Mouse (Mus musculus) limb, embryonic 10.5 days (tissue): ENCODE results near the gene Slc4a5. TPM values are rescaled to one million over a fixed set of nuclear protein-coding genes. Genes with fewer than 3 reads are reported as not detected.

Source experiments
- DNase-seq: peaks from one replicate; pipeline ENCODE4 v3.0.0-alpha.2; 2017; ENCODE audit warnings: low spot score
- H3K27ac ChIP-seq: fragments of 300-500 bp; sonication (generic); 2 replicates; pipeline ENCODE4 v1.5.1; 2016; ENCODE audit warnings: mild to moderate bottlenecking
- H3K27me3 ChIP-seq: fragments of 300-500 bp; sonication (generic); 2 replicates; pipeline ENCODE4 v1.6.1; 2016; ENCODE audit warnings: low read depth, mild to moderate bottlenecking; ENCODE audit not compliant: poor library complexity, severe bottlenecking
- H3K36me3 ChIP-seq: fragments of 300-500 bp; sonication (generic); 2 replicates; pipeline ENCODE4 v1.6.1; 2016; ENCODE audit warnings: mild to moderate bottlenecking, moderate library complexity
- H3K4me1 ChIP-seq: fragments of 300-500 bp; sonication (generic); 2 replicates; pipeline ENCODE4 v1.6.1; 2016
- H3K4me3 ChIP-seq: fragments of 300-500 bp; sonication (generic); 2 replicates; pipeline ENCODE4 v1.5.1; 2016; ENCODE audit warnings: mild to moderate bottlenecking, moderate library complexity
- H3K9me3 ChIP-seq: fragments of 300-500 bp; sonication (generic); replicated peaks from 2 replicates; pipeline ENCODE4 v1.6.1; 2016; ENCODE audit warnings: mild to moderate bottlenecking
- WGBS: fragments of 180-500 bp; shearing (Covaris S2); methylation state at CpG from one replicate; pipeline ENCODE4 v1.1.7; 2016; 5-methylcytosine and 5-hydroxymethylcytosine counted together
- polyA plus RNA-seq: library from polyadenylated mRNA; unstranded; fragments of >200 nt; fragmentation: Nextera tagmentation; extraction: Ambion mirVana; gene quantifications from 2 replicates; pipeline ENCODE4 v1.2.1, GENCODE M21; 2016

The Slc4a5 gene
- polyA plus RNA-seq, 1 experiment from 2014 or later: 0.25 TPM

DNA sequence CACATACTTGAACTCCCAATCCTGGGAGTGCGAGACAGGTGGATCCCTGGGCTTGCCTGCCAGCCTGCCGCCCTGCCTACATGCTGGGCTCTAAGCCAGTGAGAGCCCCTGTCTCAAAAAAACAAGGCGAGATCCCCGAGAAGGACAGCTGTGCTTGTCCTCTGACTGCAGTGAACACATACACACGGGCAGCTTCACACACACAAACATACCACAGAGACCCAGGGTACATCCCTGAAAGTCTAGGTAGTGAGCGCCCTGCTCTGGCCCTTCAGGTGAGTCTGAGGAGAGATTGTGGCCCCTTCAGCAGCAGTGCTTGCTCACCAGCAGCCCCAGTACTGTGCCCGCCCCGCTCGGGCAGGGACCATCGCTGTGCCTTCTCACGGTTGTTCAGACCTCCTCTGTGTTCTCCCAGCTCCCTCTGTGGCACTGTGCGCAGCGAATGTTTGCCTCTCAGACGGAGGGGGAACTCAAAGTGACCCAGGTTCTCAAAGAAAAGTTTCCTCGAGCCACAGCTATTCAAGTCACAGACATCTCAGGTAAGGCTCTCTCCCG, 131.3 kb downstream of the Slc4a5 start:
- DNase-seq: no peak
- WGBS: 91% methylated on average over 16 of the region's 16 CpGs
- Histone ChIP-seq H3K27me3 (no peaks in the 10 kb centered on the region), H3K4me1 (peaks cover 25% of the 10 kb centered on the region), H3K9me3 (no peaks in the 10 kb centered on the region), H3K4me3 (no peak overlapping the region), H3K27ac (peak overlapping the region; percentile 36; the same call in 1 of the 2 replicates), H3K36me3 (peaks cover 51% of the 10 kb centered on the region)

DNA sequence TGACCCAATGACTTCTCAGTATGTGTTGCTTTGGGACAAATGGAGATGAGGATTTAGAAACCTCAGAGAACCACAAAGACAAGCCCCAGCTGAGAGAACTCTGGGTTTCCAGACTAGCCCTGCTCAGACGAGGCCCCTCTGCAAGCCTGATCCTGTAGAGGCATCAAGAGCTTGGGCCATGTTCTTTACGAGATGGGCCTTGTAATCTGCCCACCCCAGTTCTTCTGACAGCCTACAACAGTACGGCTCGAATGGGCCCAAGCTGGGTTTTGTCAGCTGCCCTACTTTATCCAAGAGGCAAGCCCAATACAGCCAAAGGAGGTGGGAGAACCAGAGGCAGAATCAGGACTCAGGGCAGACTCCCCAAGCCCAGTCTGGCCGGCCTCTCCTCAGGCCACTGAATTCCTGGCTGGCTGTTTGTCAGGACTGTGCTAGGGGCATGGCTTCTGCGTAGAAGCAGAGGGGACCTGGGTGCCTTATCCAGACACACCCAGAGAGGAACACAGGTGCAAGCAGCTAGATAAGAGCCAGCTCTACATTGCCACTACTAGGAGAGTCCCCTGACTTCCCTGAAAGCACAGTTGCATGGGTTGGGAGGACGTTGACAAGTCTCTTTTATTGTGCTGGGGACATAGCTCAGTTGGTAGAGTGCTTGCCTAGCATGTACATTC, 132.0 kb downstream of the Slc4a5 start:
- Histone ChIP-seq H3K4me3 (no peak overlapping the region), H3K4me1 (peaks cover 25% of the 10 kb centered on the region), H3K36me3 (peaks cover 57% of the 10 kb centered on the region), H3K27me3 (no peaks in the 10 kb centered on the region), H3K27ac (peak overlapping the region; percentile 36; the same call in 1 of the 2 replicates), H3K9me3 (no peaks in the 10 kb centered on the region)
- WGBS: 84% methylated on average over 7 of the region's 7 CpGs
- DNase-seq: no peak

DNA sequence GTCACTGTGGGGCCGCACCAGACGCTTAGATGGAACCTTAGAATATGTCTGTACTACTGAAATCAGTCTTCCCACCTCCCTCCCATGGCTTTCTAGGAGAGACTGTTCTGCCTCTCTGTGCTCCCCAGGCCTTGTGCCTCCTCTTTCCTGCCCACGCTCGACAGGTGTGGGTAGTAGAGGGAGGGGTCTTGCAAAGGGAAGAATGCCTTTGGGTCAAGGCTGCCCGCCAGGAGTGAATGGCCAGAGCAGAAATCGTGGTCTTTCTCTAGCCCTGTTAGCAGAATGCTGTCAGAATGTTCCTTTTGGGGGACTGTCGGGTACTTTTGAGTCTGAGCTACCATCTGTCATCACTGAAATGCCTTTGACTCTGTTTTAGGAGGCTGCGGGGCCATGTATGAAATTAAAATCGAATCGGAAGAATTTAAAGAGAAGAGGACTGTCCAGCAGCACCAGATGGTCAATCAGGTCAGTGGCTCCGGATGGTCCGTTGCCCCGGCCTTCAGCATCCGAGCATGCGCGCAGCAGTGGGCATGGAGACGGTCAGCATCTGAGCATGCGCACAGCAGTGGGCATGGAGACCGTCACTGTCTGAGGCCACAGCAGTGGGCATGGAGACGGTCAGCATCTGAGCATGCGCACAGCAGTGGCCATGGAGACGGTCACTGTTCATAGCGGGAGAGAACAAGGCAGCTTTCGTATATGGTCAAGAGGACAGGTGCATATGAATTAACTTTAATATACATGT, 133.2 kb downstream of the Slc4a5 start:
- no peaks in the 10 kb centered on the region for H3K9me3 ChIP-seq
- H3K4me1 ChIP-seq: peaks cover 25% of the 10 kb centered on the region
- WGBS: 95% methylated on average over 24 of the region's 24 CpGs
- no peak overlapping the region for H3K27ac ChIP-seq
- H3K4me3 ChIP-seq: no peak overlapping the region
- DNase-seq: no peak
- no peaks in the 10 kb centered on the region for H3K27me3 ChIP-seq
- H3K36me3 ChIP-seq: peaks cover 65% of the 10 kb centered on the region

Other genes with a start within 250 kb of the Slc4a5 start
- gene Dok1, start 186.4 kb upstream of the Slc4a5 start, polyA plus RNA-seq: 9.8 and 14.9 TPM in 2 replicates
- 6.3 and 12.8 TPM in 2 replicates for gene Loxl3, start 185.7 kb upstream of the Slc4a5 start, polyA plus RNA-seq
- 167 and 169 TPM in 2 replicates for gene Aup1, start 165.3 kb upstream of the Slc4a5 start, polyA plus RNA-seq
- 76.2 and 82.6 TPM in 2 replicates for gene Htra2, start 164.6 kb upstream of the Slc4a5 start, polyA plus RNA-seq
- 1.4 and 1.5 TPM in 2 replicates for gene Dqx1, start 162.0 kb upstream of the Slc4a5 start, polyA plus RNA-seq
- gene Tlx2, start 149.5 kb upstream of the Slc4a5 start, polyA plus RNA-seq: 0.16 TPM in 1 of 2 replicates, not detected in the other
- gene Pcgf1, start 142.0 kb upstream of the Slc4a5 start, polyA plus RNA-seq: 46.5 and 46.9 TPM in 2 replicates
- gene Lbx2, start 133.5 kb upstream of the Slc4a5 start, polyA plus RNA-seq: 0.82 and 1.5 TPM in 2 replicates
- 1.7 and 3.8 TPM in 2 replicates for gene Ccdc142, start 118.2 kb upstream of the Slc4a5 start, polyA plus RNA-seq
- gene Gm42688, start 118.2 kb upstream of the Slc4a5 start, polyA plus RNA-seq: 2.1 and 2.8 TPM in 2 replicates
- gene Mrpl53, start 110.8 kb upstream of the Slc4a5 start, polyA plus RNA-seq: 150 and 163 TPM in 2 replicates
- 45.3 and 53.8 TPM in 2 replicates for gene Mogs, start 104.3 kb upstream of the Slc4a5 start, polyA plus RNA-seq
- gene Wbp1, start 98.3 kb upstream of the Slc4a5 start, polyA plus RNA-seq: 136 and 188 TPM in 2 replicates
- gene Ino80b, start 94.4 kb upstream of the Slc4a5 start, polyA plus RNA-seq: 17.4 and 17.8 TPM in 2 replicates
- gene Rtkn, start 84.4 kb upstream of the Slc4a5 start, polyA plus RNA-seq: 34.2 and 51.8 TPM in 2 replicates
- 10.9 and 13.7 TPM in 2 replicates for gene Wdr54, start 63.4 kb upstream of the Slc4a5 start, polyA plus RNA-seq
- gene 1700003E16Rik, start 63.4 kb upstream of the Slc4a5 start, polyA plus RNA-seq: 0.80 and 1.6 TPM in 2 replicates
- 96.4 and 108 TPM in 2 replicates for gene Dctn1, start 53.9 kb upstream of the Slc4a5 start, polyA plus RNA-seq
- gene Mthfd2, start 106.1 kb downstream of the Slc4a5 start, polyA plus RNA-seq: 64.9 and 94.0 TPM in 2 replicates
- 54.1 and 63.3 TPM in 2 replicates for gene Mob1a, start 106.2 kb downstream of the Slc4a5 start, polyA plus RNA-seq
- 162 and 171 TPM in 2 replicates for gene Bola3, start 129.3 kb downstream of the Slc4a5 start, polyA plus RNA-seq
- gene Tet3, start 239.3 kb downstream of the Slc4a5 start, polyA plus RNA-seq: 40.1 and 42.7 TPM in 2 replicates